Mouse (Mus musculus) left cerebral cortex, postnatal 4 days (tissue): ENCODE measurements around the gene Olfr1477. TPM values are rescaled to one million over a fixed set of nuclear protein-coding genes. Genes with fewer than 3 reads are reported as not detected.
"Not testable (repeated sequence)": the region's sequence is repeated elsewhere in the genome, so short reads cannot be mapped to it uniquely, and the experiment has no call there.

Experiments
- DNase-seq: peaks from one replicate; pipeline ENCODE4 v3.0.0-alpha.2; 2022
- intact Hi-C: fragments of 180-260 bp; cut with DNase I; formaldehyde crosslinking; loops from one replicate; pipeline ENCODE4 v1.15.1; 2025
- total RNA-seq, 2 experiments: library from RNA; stranded (reverse); gene quantifications; 2 replicates each; pipeline ENCODE4 v1.2.3; 2021

Gene Olfr1477
- not detected for total RNA-seq

DNA sequence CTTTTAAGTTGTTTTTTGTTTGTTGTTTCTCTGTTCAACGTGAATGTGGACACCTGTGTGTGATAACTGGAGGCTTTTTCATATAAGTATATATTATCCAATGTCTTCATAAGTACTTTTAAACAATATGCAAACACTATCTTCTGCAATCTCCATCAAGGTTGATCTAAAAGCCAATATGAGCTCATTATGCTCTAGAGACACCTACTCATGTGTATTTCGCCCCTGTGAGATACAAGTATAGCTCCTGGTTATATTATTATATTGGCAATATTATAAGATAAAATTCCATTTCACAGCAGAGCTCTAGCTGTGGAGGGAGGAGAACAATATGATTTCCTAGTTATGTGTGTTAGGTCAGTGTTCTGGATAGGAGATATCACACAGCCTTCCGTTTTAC, at the start of gene Olfr1477:
Olfr1477 (plus strand) TSS at position 301 of the 400 bp plus-strand sequence.
- DNase-seq = no peak
- intact Hi-C loops = no loop called here

DNA sequence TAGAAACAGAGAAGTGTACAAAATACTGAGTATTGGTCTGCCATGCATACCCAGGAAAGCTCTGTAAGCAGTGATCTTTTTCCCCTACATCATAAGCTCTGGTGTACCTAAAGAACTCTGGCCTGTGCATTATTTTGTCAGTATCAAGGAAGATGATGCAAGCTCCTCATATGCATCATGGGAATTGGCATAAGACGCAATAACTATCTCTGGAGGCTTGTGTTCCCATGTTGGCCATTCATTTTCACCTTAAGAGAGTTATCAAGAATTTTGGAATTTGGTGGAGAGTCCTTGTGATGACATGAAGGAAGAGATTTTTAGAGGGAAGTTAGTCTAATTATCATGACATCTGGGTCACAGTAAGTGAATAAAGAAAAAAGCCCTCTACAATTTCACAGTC, 44.4 kb upstream of the Olfr1477 start, which contains the start of gene Olfr1472:
Olfr1472 (minus strand) TSS at position 101 of the 400 bp plus-strand sequence.
- no peak for DNase-seq
- intact Hi-C loops = no loop called here

DNA sequence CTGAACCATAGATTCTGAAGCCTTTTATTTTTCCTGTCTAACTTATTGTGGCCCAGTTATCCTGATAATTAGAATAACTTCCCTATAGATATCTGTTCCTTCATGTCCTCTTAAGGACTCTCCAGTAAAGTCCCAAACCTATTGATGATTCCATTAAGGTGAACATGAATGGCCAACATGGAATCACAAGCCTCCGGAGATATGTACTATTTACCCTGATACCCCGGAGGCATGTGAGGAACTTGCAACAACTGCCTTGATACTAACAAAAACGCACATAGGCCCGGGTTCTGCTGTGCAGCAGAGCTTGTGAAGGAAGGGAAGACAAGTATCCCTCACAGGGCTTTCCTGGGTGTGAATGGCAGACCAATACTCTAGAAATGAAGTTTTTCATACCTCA, 31.1 kb upstream of the Olfr1477 start, which contains the start of gene Olfr1474:
Olfr1474 (plus strand) TSS at position 301 of the 400 bp plus-strand sequence.
- DNase-seq, intact Hi-C loops: not testable (repeated sequence)

DNA sequence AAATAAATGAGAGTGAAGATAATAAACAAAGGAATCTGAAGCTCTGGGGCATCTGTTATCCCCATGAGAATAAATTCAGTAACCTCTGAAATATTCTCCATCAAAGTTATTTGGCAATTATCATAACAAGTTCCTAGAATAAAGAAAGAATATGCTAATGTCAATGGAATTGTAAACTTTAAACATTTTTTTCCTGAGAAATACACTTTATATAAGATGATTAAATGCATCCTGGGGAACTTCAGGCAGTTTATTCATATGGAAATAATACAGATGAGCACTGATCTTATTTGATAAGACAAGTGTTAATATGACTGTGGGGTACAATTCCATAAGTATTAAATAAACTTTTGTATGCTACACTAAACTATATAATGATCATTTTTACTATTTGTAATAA, 20.2 kb upstream of the Olfr1477 start, which contains the start of gene Olfr1475:
Olfr1475 (minus strand) TSS at position 101 of the 400 bp plus-strand sequence.
- intact Hi-C loops = no loop called here

DNA sequence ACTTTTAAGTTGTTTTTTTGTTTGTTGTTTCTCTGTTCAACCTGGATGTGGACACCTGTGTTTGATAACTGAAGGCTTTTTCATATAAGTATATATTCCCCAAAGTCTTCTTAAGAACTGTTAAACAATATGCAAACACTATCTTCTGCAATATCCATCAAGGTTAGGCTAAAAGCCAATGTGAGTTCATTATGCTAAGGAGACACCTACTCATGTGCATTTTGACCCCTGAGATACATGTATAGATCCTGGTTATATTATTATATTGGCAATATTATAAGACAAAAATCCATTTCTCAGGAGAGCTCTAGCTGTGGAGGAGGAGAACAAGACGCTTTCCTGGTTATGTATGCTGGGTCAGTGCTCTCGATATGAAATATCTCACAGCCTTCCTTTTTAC, 27.3 kb downstream of the Olfr1477 start, which contains the start of gene Olfr1480:
Olfr1480 (plus strand) TSS at position 301 of the 400 bp plus-strand sequence.
- no peak for DNase-seq
- intact Hi-C loops = no loop called here

More for the DNA sequence above, 20.2 kb upstream of the Olfr1477 start, which contains the start of gene Olfr1475:
- no peak for DNase-seq

Other genes with a start within 250 kb of the Olfr1477 start
- gene Olfr1465, start 185.0 kb upstream of the Olfr1477 start, total RNA-seq = not detected
- not detected for gene Olfr1466, start 161.7 kb upstream of the Olfr1477 start, total RNA-seq
- not detected for gene Olfr1467, start 138.3 kb upstream of the Olfr1477 start, total RNA-seq
- not detected for gene Olfr1469, start 92.7 kb upstream of the Olfr1477 start, total RNA-seq
- not detected for gene Olfr1471, start 57.1 kb upstream of the Olfr1477 start, total RNA-seq
- not detected for gene Olfr1472, start 44.5 kb upstream of the Olfr1477 start, total RNA-seq
- gene Olfr1474, start 31.0 kb upstream of the Olfr1477 start, total RNA-seq = not detected
- not detected for gene Olfr1475, start 20.4 kb upstream of the Olfr1477 start, total RNA-seq
- gene Olfr1480, start 27.4 kb downstream of the Olfr1477 start, total RNA-seq = not detected
- not detected for gene Olfr1484, start 83.0 kb downstream of the Olfr1477 start, total RNA-seq
- not detected for gene Olfr1487, start 116.8 kb downstream of the Olfr1477 start, total RNA-seq
- gene Olfr1489, start 131.1 kb downstream of the Olfr1477 start, total RNA-seq = not detected
- gene Olfr1490, start 150.5 kb downstream of the Olfr1477 start, total RNA-seq = not detected
- not detected for gene Olfr1491, start 196.7 kb downstream of the Olfr1477 start, total RNA-seq
- not detected for gene Olfr1493-ps1, start 222.7 kb downstream of the Olfr1477 start, total RNA-seq
- gene Olfr1494, start 239.2 kb downstream of the Olfr1477 start, total RNA-seq = not detected